Mouse (Mus musculus): ENCODE measurements around the gene Vmn2r112.
"Not testable (repeated sequence)": the region's sequence is repeated elsewhere in the genome, so short reads cannot be mapped to it uniquely, and the experiment has no call there.

DNA sequence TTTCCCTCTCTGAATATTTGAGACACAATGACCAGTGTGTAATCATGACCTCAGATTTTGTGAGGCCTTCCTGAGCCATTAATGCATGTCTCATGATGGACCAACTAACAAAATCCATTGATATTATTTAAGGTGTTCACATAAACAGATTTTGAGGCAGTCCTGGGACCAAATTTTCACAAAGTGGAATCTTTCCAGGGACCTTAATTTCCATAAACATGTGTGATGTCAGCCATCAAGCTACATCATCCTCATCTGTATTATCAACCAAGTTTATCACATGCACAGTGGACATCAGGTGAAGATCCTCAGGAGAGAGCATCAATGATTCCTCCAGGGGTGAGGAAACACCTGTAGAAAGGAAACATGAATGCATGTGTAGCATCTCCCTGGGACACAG, at the start of gene Vmn2r112:
- TF ChIP-seq POLR2A, CTCF (IDR thresholded peaks at IDR 0.05; ENCODE audit: extremely low read depth, insufficient read depth, low read length): not testable (repeated sequence)

All from cortical plate, adult 2 months (tissue).